Mouse (Mus musculus) CH12.LX (cell line): ENCODE results near the gene Gm20388. TPM values are rescaled to one million over a fixed set of nuclear protein-coding genes. Genes with fewer than 3 reads are reported as not detected.

ENCODE experiments used
- DNase-seq: peaks from one replicate; pipeline ENCODE4 v3.0.0-alpha.2; 2013; ENCODE audit errors: extremely low read depth
- H3K27ac ChIP-seq: 2 replicates; pipeline ENCODE4 v1.5.1; 2012; ENCODE audit warnings: low read depth, mild to moderate bottlenecking, control low read depth, moderate library complexity; ENCODE audit not compliant: insufficient read depth
- H3K27me3 ChIP-seq: replicated peaks from 2 replicates; pipeline ENCODE3; 2012; ENCODE audit warnings: inconsistent platforms
- H3K36me3 ChIP-seq, 2 experiments: replicated peaks in 1 of 2; 2 replicates each; pipeline versions ENCODE3 to v1.6.1; 2012; ENCODE audit warnings: inconsistent platforms in 1 of 2, low read length in 1 of 2, mild to moderate bottlenecking in 1 of 2, mixed read lengths in 1 of 2, moderate library complexity in 1 of 2; ENCODE audit not compliant: control insufficient read depth in 1 of 2, insufficient read depth in 1 of 2
- H3K4me1 ChIP-seq, 2 experiments: 2 replicates each; pipeline ENCODE4 v1.6.1; 2012; ENCODE audit warnings: inconsistent platforms in 1 of 2, moderate library complexity in 1 of 2; ENCODE audit not compliant: insufficient read depth in 2 of 2, control insufficient read depth in 1 of 2
- H3K4me2 ChIP-seq: 2 replicates; pipeline ENCODE4 v1.6.1; 2012; ENCODE audit warnings: low read depth, mild to moderate bottlenecking, control low read depth; ENCODE audit not compliant: poor library complexity, insufficient read depth, severe bottlenecking
- H3K4me3 ChIP-seq, 3 experiments: fragments of 150-350 bp in 1 of 3; sonication (generic) in 1 of 3; replicated peaks in 1 of 3; 2 replicates each; pipeline versions ENCODE3 to v1.5.1; 2011 to 2012; ENCODE audit warnings: low read depth in 2 of 3, low read length in 2 of 3, mild to moderate bottlenecking in 2 of 3, moderate library complexity in 2 of 3, control low read depth in 1 of 3, improper control_type of control experiment in 1 of 3, inconsistent platforms in 1 of 3, mixed read lengths in 1 of 3; ENCODE audit not compliant: poor library complexity in 1 of 3
- H3K79me2 ChIP-seq: replicated peaks from 2 replicates; pipeline ENCODE4 v1.6.1; 2012; ENCODE audit warnings: mild to moderate bottlenecking, moderate library complexity; ENCODE audit not compliant: control insufficient read depth, poor library complexity, insufficient read depth, severe bottlenecking; ENCODE audit errors: extremely low read depth
- H3K9ac ChIP-seq: 2 replicates; pipeline ENCODE4 v1.6.1; 2012; ENCODE audit warnings: low read depth, mild to moderate bottlenecking, control low read depth, moderate library complexity; ENCODE audit not compliant: insufficient read depth
- H3K9me3 ChIP-seq: replicated peaks from 2 replicates; pipeline ENCODE3; 2012; ENCODE audit warnings: low read length, inconsistent platforms, mixed read lengths
- EP300 ChIP-seq: IDR thresholded peaks from 2 replicates; pipeline ENCODE4 v1.6.1; 2011; ENCODE audit warnings: low read length, improper control_type of control experiment
- GABPA ChIP-seq: IDR thresholded peaks from 2 replicates; pipeline ENCODE4 v1.6.1; 2012; ENCODE audit warnings: low read depth, low read length, improper control_type of control experiment, inconsistent platforms; ENCODE audit not compliant: insufficient replicate concordance
- IRF4 ChIP-seq: IDR thresholded peaks from 2 replicates; pipeline ENCODE4 v1.6.1; 2014; ENCODE audit warnings: low read depth, mild to moderate bottlenecking, inconsistent platforms, low read length, improper control_type of control experiment
- KAT2A ChIP-seq: IDR thresholded peaks from 2 replicates; pipeline ENCODE4 v1.6.1; 2012; ENCODE audit warnings: low read length, improper control_type of control experiment, inconsistent platforms; ENCODE audit not compliant: insufficient replicate concordance
- MEF2A ChIP-seq: IDR thresholded peaks from 2 replicates; pipeline ENCODE4 v1.6.1; 2014; ENCODE audit warnings: low read depth, mild to moderate bottlenecking, inconsistent platforms, low read length, improper control_type of control experiment, borderline replicate concordance
- MXI1 ChIP-seq: IDR thresholded peaks from 2 replicates; pipeline ENCODE4 v1.6.1; 2011; ENCODE audit warnings: mild to moderate bottlenecking, low read depth, low read length, improper control_type of control experiment
- MYC ChIP-seq: IDR thresholded peaks from 2 replicates; pipeline ENCODE4 v1.6.1; 2011; ENCODE audit warnings: low read depth, mild to moderate bottlenecking, improper control_type of control experiment, low read length
- NELFE ChIP-seq: IDR thresholded peaks from 2 replicates; pipeline ENCODE4 v1.6.1; 2011; ENCODE audit warnings: low read depth, low read length, improper control_type of control experiment
- PAX5 ChIP-seq: IDR thresholded peaks from 2 replicates; pipeline ENCODE4 v1.6.1; 2012; ENCODE audit warnings: low read length, inconsistent platforms, mixed read lengths
- POLR2A ChIP-seq: IDR thresholded peaks from 2 replicates; pipeline ENCODE4 v1.6.1; 2011; ENCODE audit warnings: low read depth, mild to moderate bottlenecking, improper control_type of control experiment, low read length
- POLR2AphosphoS2 ChIP-seq: IDR thresholded peaks from 2 replicates; pipeline ENCODE4 v1.6.1; 2011; ENCODE audit warnings: low read depth, low read length, improper control_type of control experiment
- RCOR1 ChIP-seq: conservative IDR thresholded peaks from 2 replicates; pipeline ENCODE4 v1.6.1; 2012; ENCODE audit warnings: low read depth, mild to moderate bottlenecking, inconsistent platforms, low read length, improper control_type of control experiment
- TCF12 ChIP-seq: IDR thresholded peaks from 2 replicates; pipeline ENCODE4 v1.6.1; 2014; ENCODE audit warnings: low read depth, mild to moderate bottlenecking, inconsistent platforms, low read length, improper control_type of control experiment
- ZMIZ1 ChIP-seq: IDR thresholded peaks from 2 replicates; pipeline ENCODE4 v1.6.1; 2012; ENCODE audit warnings: low read depth, mild to moderate bottlenecking, inconsistent platforms, low read length, improper control_type of control experiment
- dilution Hi-C: fragments of 300-500 bp; cut with MboI; formaldehyde crosslinking; loops from 2 replicates; pipeline ENCODE4 v1.14.3; 2020; ENCODE audit warnings: low sequenced_read_pairs; ENCODE audit not compliant: extremely low pct_unique_long_range_greater_than_20kb, extremely low pct_ligation_motif_present
- in situ Hi-C: fragments of 300-500 bp; cut with MboI; formaldehyde crosslinking; loops from 3 replicates; pipeline ENCODE4 v1.14.3; 2019; ENCODE audit warnings: low sequenced_read_pairs, low pct_ligation_motif_present, low pct_unique_long_range_greater_than_20kb, mixed read lengths
- polyA plus RNA-seq: library from polyadenylated mRNA; unstranded; fragments of >175 nt; gene quantifications from 2 replicates; pipeline ENCODE4 v1.2.1, GENCODE M21; 2012; ENCODE audit warnings: low read depth; ENCODE audit not compliant: insufficient read length
- total RNA-seq, 2 experiments: library from RNA; depleted of rRNA; stranded (reverse); fragments of 300-350 nt in 1 of 2; fragments of >200 nt in 1 of 2; gene quantifications; 2 replicates each; pipeline ENCODE4 v1.2.3; 2012 to 2014

The Gm20388 gene
- total and polyA plus RNA-seq, 3 experiments = 14.8 to 26.3 (median 22.2) TPM

- Histone ChIP-seq H3K4me1 (peaks cover 3 to 32% of the 10 kb centered on the region in 2 experiments; a peak in 3 of 4 replicates), H3K9me3 (peaks cover 3% of the 10 kb centered on the region), H3K27ac (no peak overlapping the region), H3K36me3 (peaks cover 0 to 17% of the 10 kb centered on the region in 2 experiments), H3K4me2 (no peak overlapping the region), H3K4me3 (no peak overlapping the region), H3K27me3 (no peaks in the 10 kb centered on the region), H3K9ac (no peak overlapping the region), H3K79me2 (peaks cover 16% of the 10 kb centered on the region)
- in situ Hi-C loops (no loop called here), dilution Hi-C loops (no loop called here)
- TF ChIP-seq POLR2A (no peak), EP300 (no peak), ZMIZ1 (no peak), MEF2A (no peak), POLR2AphosphoS2 (no peak), MYC (no peak), RCOR1 (no peak), MXI1 (no peak), PAX5 (no peak)
- no peak for DNase-seq
Observed at GRCm38 (mm10) chr8:123851590-123851989, 3940.9 kb downstream of the Gm20388 start.

- no peaks in the 10 kb centered on the region for H3K27me3 ChIP-seq
- dilution Hi-C loops (no loop called here), in situ Hi-C loops (no loop called here)
- no peak overlapping the region for H3K27ac ChIP-seq
- DNase-seq = no peak
- H3K4me3 ChIP-seq = no peak overlapping the region
- no peak overlapping the region for H3K9ac ChIP-seq
- H3K36me3 ChIP-seq = peaks cover 0 to 15% of the 10 kb centered on the region in 2 experiments
- no peak overlapping the region for H3K4me2 ChIP-seq
- peaks cover 3% of the 10 kb centered on the region for H3K9me3 ChIP-seq
- peaks cover 2 to 28% of the 10 kb centered on the region in 2 experiments for H3K4me1 ChIP-seq
- peaks cover 18% of the 10 kb centered on the region for H3K79me2 ChIP-seq
- TF ChIP-seq GABPA = no peak
- TF ChIP-seq MEF2A = no peak
- no peak for TF ChIP-seq KAT2A
- TF ChIP-seq POLR2AphosphoS2 = no peak
- TF ChIP-seq PAX5 = no peak
- TF ChIP-seq NELFE = no peak
- TF ChIP-seq TCF12 = no peak
- TF ChIP-seq IRF4 = no peak
Observed at GRCm38 (mm10) chr8:123854252-123854651, 3943.6 kb downstream of the Gm20388 start.
